Mouse (Mus musculus): Measurements from ENCODE around the gene Clpx. TPM values are rescaled to one million over a fixed set of nuclear protein-coding genes. Genes with fewer than 3 reads are reported as not detected.
A peak's percentile ranks its signal among the peaks of the same experiment; 100 is the strongest.
"Not testable (repeated sequence)": the region's sequence is repeated elsewhere in the genome, so short reads cannot be mapped to it uniquely, and the experiment has no call there.

Clpx gene
- polyA plus RNA-seq, 1 experiment = 4.0 TPM

DNA sequence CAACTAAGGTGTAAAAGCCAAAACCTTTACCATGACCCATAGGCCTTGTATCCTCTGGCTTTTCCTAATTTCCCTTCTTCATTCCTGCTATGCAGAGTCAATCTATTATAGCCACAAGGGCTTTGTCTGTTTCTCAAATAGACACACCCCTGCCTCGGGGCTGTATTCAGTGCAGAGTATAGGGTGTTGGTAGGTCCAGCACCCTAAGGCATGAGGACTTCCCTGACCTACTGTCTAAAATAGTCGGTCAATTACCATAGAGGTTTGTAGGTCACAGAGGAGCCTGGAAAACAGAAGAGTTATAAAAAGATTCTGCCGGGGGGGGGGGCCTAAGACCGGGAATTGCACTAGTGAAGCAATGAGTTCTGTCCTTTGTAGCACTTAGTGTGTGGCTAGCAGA lies 20.2 kb upstream of the Clpx start:
- Histone ChIP-seq H3K27ac (ENCODE audit: insufficient read depth, low read length) (no peak overlapping the region), H3K36me3 (ENCODE audit: control insufficient read depth, insufficient read depth, low read length) (no peaks in the 10 kb centered on the region), H3K27me3 (ENCODE audit: control insufficient read depth, insufficient read depth, low read length) (no peaks in the 10 kb centered on the region), H3K4me1 (ENCODE audit: control insufficient read depth, insufficient read depth, insufficient read length) (no peaks in the 10 kb centered on the region), H3K4me3 (ENCODE audit: extremely low read depth, insufficient read depth, insufficient read length) (no peak overlapping the region)
- TF ChIP-seq POLR2A (IDR thresholded peaks at IDR 0.05; ENCODE audit: low read depth, low read length) = no peak
- TF ChIP-seq CTCF (IDR thresholded peaks at IDR 0.05; ENCODE audit: extremely low read depth, insufficient read depth, insufficient read length, insufficient replicate concordance) = no peak
- WGBS = 80% methylated on average over 4 of the region's 4 CpGs
- DNase-seq (ENCODE audit: low read depth in 1 of 2, low spot score in 2 of 2) = no peak

DNA sequence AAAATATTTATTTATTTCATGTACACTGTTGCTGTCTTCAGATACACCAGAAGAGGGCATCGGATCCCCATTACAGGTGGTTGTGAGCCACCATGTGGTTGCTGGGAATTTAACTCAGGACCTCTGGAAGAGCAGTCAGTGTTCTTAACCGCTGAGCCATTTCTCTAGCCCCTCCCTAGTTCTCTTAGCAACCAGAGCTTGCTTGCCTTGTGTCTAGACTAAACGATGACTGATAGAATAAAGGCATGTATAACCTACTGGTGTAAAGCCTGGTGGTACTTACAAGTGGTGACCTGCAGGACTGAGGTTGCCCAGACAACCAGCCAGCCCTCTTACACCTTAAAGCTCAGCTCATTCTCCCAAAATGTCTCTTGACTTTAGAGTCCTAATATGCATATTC lies 19.2 kb upstream of the Clpx start:
- not testable (repeated sequence) for H3K27ac ChIP-seq (ENCODE audit: insufficient read depth, low read length); H3K36me3 ChIP-seq (ENCODE audit: control insufficient read depth, insufficient read depth, low read length); H3K27me3 ChIP-seq (ENCODE audit: control insufficient read depth, insufficient read depth, low read length); H3K4me1 ChIP-seq (ENCODE audit: control insufficient read depth, insufficient read depth, insufficient read length); DNase-seq (ENCODE audit: low read depth in 1 of 2, low spot score in 2 of 2); H3K4me3 ChIP-seq (ENCODE audit: extremely low read depth, insufficient read depth, insufficient read length)
- 79% methylated on average over 3 of the region's 3 CpGs for WGBS

DNA sequence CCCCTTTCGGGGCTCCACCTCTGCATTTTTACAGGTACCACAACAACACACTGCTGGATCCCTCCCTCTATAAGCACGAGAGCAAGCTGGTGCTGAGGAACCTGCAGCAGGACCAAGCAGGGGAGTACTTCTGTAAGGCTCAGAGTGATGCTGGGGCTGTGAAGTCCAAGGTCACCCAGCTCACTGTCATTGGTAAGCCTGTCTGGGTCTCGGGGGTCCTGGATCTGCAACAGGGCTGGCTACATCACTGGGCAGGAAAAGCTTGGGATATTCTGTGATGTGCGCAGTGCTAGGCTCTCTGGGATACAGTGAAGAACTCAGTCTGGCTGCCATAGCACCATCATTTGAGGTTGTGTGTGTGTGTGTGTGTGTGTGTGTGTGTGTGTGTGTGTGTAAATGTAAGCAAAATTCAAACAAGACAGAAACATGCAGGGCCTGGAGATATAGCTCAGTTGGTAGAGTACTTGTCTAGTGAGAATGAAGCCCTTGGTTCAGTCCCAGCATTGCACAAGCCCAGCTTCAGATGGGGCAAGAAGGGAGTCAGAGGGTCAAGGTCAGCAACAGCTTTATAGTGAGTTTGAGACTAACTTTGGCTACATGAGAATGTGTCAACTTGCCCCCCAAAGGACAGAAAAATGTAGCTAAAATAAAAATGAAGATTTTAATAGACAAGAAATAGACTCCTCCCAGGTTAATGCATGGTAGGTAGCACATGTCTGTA lies 18.1 kb upstream of the Clpx start:
- Histone ChIP-seq H3K27ac (ENCODE audit: insufficient read depth, low read length) (no peak overlapping the region), H3K4me3 (ENCODE audit: extremely low read depth, insufficient read depth, insufficient read length) (no peak overlapping the region), H3K27me3 (ENCODE audit: control insufficient read depth, insufficient read depth, low read length) (no peaks in the 10 kb centered on the region), H3K36me3 (ENCODE audit: control insufficient read depth, insufficient read depth, low read length) (no peaks in the 10 kb centered on the region), H3K4me1 (ENCODE audit: control insufficient read depth, insufficient read depth, insufficient read length) (no peaks in the 10 kb centered on the region)
- TF ChIP-seq CTCF (IDR thresholded peaks at IDR 0.05; ENCODE audit: extremely low read depth, insufficient read depth, insufficient read length, insufficient replicate concordance) (no peak), POLR2A (IDR thresholded peaks at IDR 0.05; ENCODE audit: low read depth, low read length) (no peak)
- WGBS = 76% methylated on average over 4 of the region's 4 CpGs
- DNase-seq (ENCODE audit: low read depth in 1 of 2, low spot score in 2 of 2) = no peak

DNA sequence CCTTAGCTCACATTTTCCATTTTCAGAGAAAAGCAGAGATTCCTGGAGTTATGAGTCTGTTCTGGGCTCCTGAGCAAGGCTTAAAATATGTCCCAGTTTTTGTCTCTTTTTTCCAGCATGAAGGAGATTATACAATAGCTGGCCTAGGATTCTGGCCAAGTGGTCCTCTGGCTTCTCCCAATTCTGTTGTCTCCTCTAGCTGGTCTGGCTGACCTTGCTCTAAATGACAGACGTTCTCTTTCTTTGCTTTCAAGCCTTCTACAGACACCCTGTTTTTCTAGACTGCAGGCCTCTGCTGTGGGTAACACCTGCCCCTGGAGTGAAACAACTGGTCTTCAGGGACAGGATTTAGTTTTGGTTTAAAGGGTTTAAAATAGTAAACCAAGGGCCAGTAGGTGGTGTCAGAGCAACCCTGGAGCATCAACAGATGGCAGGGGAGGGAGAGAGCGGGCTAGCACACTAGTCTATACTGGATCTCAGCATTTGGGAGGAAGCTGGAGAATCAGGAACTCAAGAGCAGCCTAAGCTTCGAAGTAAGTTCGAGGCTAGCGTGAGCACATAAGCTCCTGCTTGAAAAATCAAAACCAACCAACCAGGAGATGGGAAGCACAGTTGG lies 12.4 kb upstream of the Clpx start:
- DNase-seq (ENCODE audit: low read depth in 1 of 2, low spot score in 2 of 2) = no peak
- Histone ChIP-seq H3K27ac (ENCODE audit: insufficient read depth, low read length) (no peak overlapping the region), H3K4me3 (ENCODE audit: extremely low read depth, insufficient read depth, insufficient read length) (no peak overlapping the region), H3K4me1 (ENCODE audit: control insufficient read depth, insufficient read depth, insufficient read length) (no peaks in the 10 kb centered on the region), H3K36me3 (ENCODE audit: control insufficient read depth, insufficient read depth, low read length) (no peaks in the 10 kb centered on the region), H3K27me3 (ENCODE audit: control insufficient read depth, insufficient read depth, low read length) (no peaks in the 10 kb centered on the region)
- 66% methylated on average over 5 of the region's 5 CpGs for WGBS
- TF ChIP-seq CTCF (IDR thresholded peaks at IDR 0.05; ENCODE audit: extremely low read depth, insufficient read depth, insufficient read length, insufficient replicate concordance) (no peak), POLR2A (IDR thresholded peaks at IDR 0.05; ENCODE audit: low read depth, low read length) (no peak)

DNA sequence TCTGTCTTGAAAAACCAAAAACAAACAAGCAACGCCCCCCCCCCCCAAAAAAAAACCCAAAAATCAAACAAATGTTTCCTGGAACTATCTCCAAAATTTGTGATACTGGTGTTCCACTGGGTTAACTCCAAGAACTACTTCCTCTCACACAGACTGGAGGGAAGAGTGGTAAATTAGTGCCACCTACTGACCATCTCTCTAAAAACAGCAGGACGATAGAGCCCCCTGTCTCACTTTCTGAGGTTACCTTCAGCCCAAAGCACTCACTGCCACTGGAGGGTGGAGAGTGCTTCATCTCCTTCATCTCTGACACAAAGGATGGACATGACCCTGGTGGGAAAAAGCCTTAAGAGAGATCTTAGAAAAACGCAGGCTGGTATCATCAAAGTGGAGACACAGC lies 10.8 kb upstream of the Clpx start:
- H3K4me1 ChIP-seq (ENCODE audit: control insufficient read depth, insufficient read depth, insufficient read length) = no peaks in the 10 kb centered on the region
- H3K4me3 ChIP-seq (ENCODE audit: extremely low read depth, insufficient read depth, insufficient read length) = no peak overlapping the region
- no peak overlapping the region for H3K27ac ChIP-seq (ENCODE audit: insufficient read depth, low read length)
- TF ChIP-seq CTCF (IDR thresholded peaks at IDR 0.05; ENCODE audit: extremely low read depth, insufficient read depth, insufficient read length, insufficient replicate concordance) (peak; percentile 28; the same call in 1 of the 2 replicates), POLR2A (IDR thresholded peaks at IDR 0.05; ENCODE audit: low read depth, low read length) (no peak)
- WGBS = 6% methylated on average over 3 of the region's 3 CpGs
- no peaks in the 10 kb centered on the region for H3K36me3 ChIP-seq (ENCODE audit: control insufficient read depth, insufficient read depth, low read length)
- peak; percentile 14 to 27 for DNase-seq (ENCODE audit: low read depth in 1 of 2, low spot score in 2 of 2)
- H3K27me3 ChIP-seq (ENCODE audit: control insufficient read depth, insufficient read depth, low read length) = no peaks in the 10 kb centered on the region

DNA sequence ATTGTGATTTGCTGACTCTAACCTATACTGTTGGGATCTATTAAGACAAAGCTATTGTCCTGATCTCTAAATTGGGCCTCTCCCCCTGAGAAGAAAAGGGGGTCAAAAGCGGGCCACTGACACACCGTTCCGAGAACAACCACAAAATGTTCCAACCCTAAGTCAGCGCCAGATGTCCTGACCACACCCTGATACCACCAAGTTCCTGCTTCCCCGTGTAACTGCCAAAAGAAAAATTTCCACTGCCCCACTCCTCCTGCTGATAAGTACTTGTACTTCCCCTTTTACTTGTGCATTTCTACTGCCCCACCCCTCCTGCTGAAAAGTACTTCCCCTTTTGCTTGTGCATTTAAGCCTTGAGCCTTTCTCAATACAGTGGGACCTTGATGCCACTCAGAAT lies 5.8 kb upstream of the Clpx start:
- not testable (repeated sequence) for H3K4me1 ChIP-seq (ENCODE audit: control insufficient read depth, insufficient read depth, insufficient read length); H3K27ac ChIP-seq (ENCODE audit: insufficient read depth, low read length); H3K4me3 ChIP-seq (ENCODE audit: extremely low read depth, insufficient read depth, insufficient read length); DNase-seq (ENCODE audit: low read depth in 1 of 2, low spot score in 2 of 2); H3K27me3 ChIP-seq (ENCODE audit: control insufficient read depth, insufficient read depth, low read length); H3K36me3 ChIP-seq (ENCODE audit: control insufficient read depth, insufficient read depth, low read length)
- WGBS = 45% methylated on average over 5 of the region's 5 CpGs

DNA sequence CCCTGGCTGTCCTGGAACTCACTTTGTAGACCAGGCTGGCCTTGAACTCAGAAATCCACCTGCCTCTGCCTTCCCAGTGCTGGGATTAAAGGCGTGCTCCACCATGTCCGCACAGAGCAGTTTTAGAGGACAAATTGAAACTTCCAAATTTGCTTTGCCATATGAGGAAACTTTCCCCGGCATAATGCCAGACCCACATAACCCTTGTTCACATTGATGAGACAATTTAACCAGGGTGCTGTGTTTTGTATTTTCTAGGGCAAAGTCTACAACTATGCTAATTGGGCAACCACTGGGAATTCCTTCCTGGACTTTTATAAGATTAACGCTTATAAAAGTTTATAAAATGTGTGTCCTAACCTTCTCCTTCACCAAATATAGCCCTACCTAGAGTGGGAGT lies 4.1 kb upstream of the Clpx start:
- TF ChIP-seq POLR2A (IDR thresholded peaks at IDR 0.05; ENCODE audit: low read depth, low read length) (no peak), CTCF (IDR thresholded peaks at IDR 0.05; ENCODE audit: extremely low read depth, insufficient read depth, insufficient read length, insufficient replicate concordance) (no peak)
- WGBS = 93% methylated on average over 4 of the region's 4 CpGs
- DNase-seq (ENCODE audit: low read depth in 1 of 2, low spot score in 2 of 2) = no peak
- Histone ChIP-seq H3K36me3 (ENCODE audit: control insufficient read depth, insufficient read depth, low read length) (no peaks in the 10 kb centered on the region), H3K4me3 (ENCODE audit: extremely low read depth, insufficient read depth, insufficient read length) (no peak overlapping the region), H3K27me3 (ENCODE audit: control insufficient read depth, insufficient read depth, low read length) (no peaks in the 10 kb centered on the region), H3K4me1 (ENCODE audit: control insufficient read depth, insufficient read depth, insufficient read length) (no peaks in the 10 kb centered on the region; the same call in 1 of the 2 replicates), H3K27ac (ENCODE audit: insufficient read depth, low read length) (no peak overlapping the region)

All from spleen, adult 2 months (tissue).